Mouse (Mus musculus): ENCODE measurements around the gene Tmem41a. TPM values are rescaled to one million over a fixed set of nuclear protein-coding genes. Genes with fewer than 3 reads are reported as not detected.

Tmem41a gene
- polyA plus RNA-seq, 1 experiment from 2014 or later: 27.0 TPM

GRCm38 (mm10) chr16:21893890-21894289 lies 53.5 kb downstream of the Tmem41a start:
- no peaks in the 10 kb centered on the region for H3K27me3 ChIP-seq
- no peak overlapping the region for H3K9ac ChIP-seq
- no peaks in the 10 kb centered on the region for H3K9me3 ChIP-seq
- H3K36me3 ChIP-seq (replicated peaks): no peaks in the 10 kb centered on the region
- no peak overlapping the region for H3K4me3 ChIP-seq (replicated peaks)
- WGBS: 89% methylated on average over 6 of the region's 6 CpGs
- H3K4me1 ChIP-seq: no peaks in the 10 kb centered on the region
- no peak for ATAC-seq (ENCODE audit: low FRiP score)
- no peak overlapping the region for H3K4me2 ChIP-seq
- no peak overlapping the region for H3K27ac ChIP-seq

- WGBS: 90% methylated on average over 2 of the region's 2 CpGs
- Histone ChIP-seq H3K9me3 (no peaks in the 10 kb centered on the region), H3K4me1 (peaks cover 4% of the 10 kb centered on the region; the same call in 1 of the 2 replicates), H3K9ac (no peak overlapping the region), H3K27me3 (no peaks in the 10 kb centered on the region), H3K36me3 (replicated peaks) (no peaks in the 10 kb centered on the region), H3K4me3 (replicated peaks) (no peak overlapping the region), H3K4me2 (no peak overlapping the region), H3K27ac (no peak overlapping the region)
- ATAC-seq (ENCODE audit: low FRiP score): no peak
These were observed 59.8 kb downstream of the Tmem41a start for GRCm38 (mm10) chr16:21887601-21888000.

Other genes with a start within 250 kb of the Tmem41a start
- gene Ehhadh, start 159.7 kb downstream of the Tmem41a start, polyA plus RNA-seq (2016; fragmentation: Nextera tagmentation; extraction: Ambion mirVana): 1.0 and 1.1 TPM in 2 replicates
- gene Map3k13, start 153.2 kb downstream of the Tmem41a start, polyA plus RNA-seq (2016; fragmentation: Nextera tagmentation; extraction: Ambion mirVana): 4.8 and 6.1 TPM in 2 replicates
- 0.15 and 0.41 TPM in 2 replicates for gene Liph, start 48.1 kb upstream of the Tmem41a start, polyA plus RNA-seq (2016; fragmentation: Nextera tagmentation; extraction: Ambion mirVana)
- gene Senp2, start 61.9 kb upstream of the Tmem41a start, polyA plus RNA-seq (2016; fragmentation: Nextera tagmentation; extraction: Ambion mirVana): 69.5 and 70.3 TPM in 2 replicates
- gene Igf2bp2, start 215.7 kb upstream of the Tmem41a start, polyA plus RNA-seq (2016; fragmentation: Nextera tagmentation; extraction: Ambion mirVana): 102 and 106 TPM in 2 replicates